Mouse (Mus musculus) lung, postnatal 0 days (tissue): Measurements from ENCODE around the gene Sh3gl2. TPM values are rescaled to one million over a fixed set of nuclear protein-coding genes. Genes with fewer than 3 reads are reported as not detected.

Experiments used
- ATAC-seq: fragments of 200-750 bp; cut with Nextera tagmentation; 2 replicates; pipeline ENCODE4 v1.8.0; 2017; ENCODE audit warnings: moderate library complexity
- DNase-seq: peaks from one replicate; pipeline ENCODE4 v3.0.0-alpha.2; 2016; ENCODE audit warnings: low spot score
- H3K27ac ChIP-seq: fragments of 300-500 bp; sonication (generic); 2 replicates; pipeline ENCODE4 v1.5.1; 2014; ENCODE audit warnings: antibody characterized with exemption, mild to moderate bottlenecking, low read length, mixed read lengths
- H3K27me3 ChIP-seq: fragments of 300-500 bp; sonication (generic); replicated peaks from 2 replicates; pipeline ENCODE4 v1.6.1; 2014; ENCODE audit warnings: low read length, mixed read lengths; ENCODE audit not compliant: insufficient read depth
- H3K36me3 ChIP-seq: fragments of 300-500 bp; sonication (generic); 2 replicates; pipeline ENCODE4 v1.6.1; 2014; ENCODE audit warnings: low read length, mixed read lengths; ENCODE audit not compliant: insufficient read depth
- H3K4me1 ChIP-seq: fragments of 300-500 bp; sonication (generic); 2 replicates; pipeline ENCODE4 v1.6.1; 2014; ENCODE audit warnings: antibody characterized with exemption, low read depth, low read length, mixed read lengths; ENCODE audit not compliant: insufficient read depth
- H3K4me2 ChIP-seq: fragments of 300-500 bp; sonication (generic); replicated peaks from 2 replicates; pipeline ENCODE4 v1.6.1; 2014; ENCODE audit warnings: low read depth, mild to moderate bottlenecking, low read length, moderate library complexity, mixed read lengths
- H3K4me3 ChIP-seq: fragments of 300-500 bp; sonication (generic); 2 replicates; pipeline ENCODE4 v1.5.1; 2014; ENCODE audit warnings: low read depth, low read length
- H3K9ac ChIP-seq: fragments of 300-500 bp; sonication (generic); replicated peaks from 2 replicates; pipeline ENCODE4 v1.6.1; 2014; ENCODE audit warnings: low read depth, mild to moderate bottlenecking
- H3K9me3 ChIP-seq: fragments of 300-500 bp; sonication (generic); 2 replicates; pipeline ENCODE4 v1.6.1; 2016; ENCODE audit warnings: low read length, mixed read lengths
- CTCF ChIP-seq: IDR thresholded peaks from 2 replicates; pipeline ENCODE4 v1.5.1; 2016; ENCODE audit warnings: antibody characterized with exemption, mild to moderate bottlenecking
- EP300 ChIP-seq: IDR thresholded peaks from 2 replicates; pipeline ENCODE4 v1.6.1; 2016; ENCODE audit warnings: antibody characterized with exemption, mild to moderate bottlenecking, control low read depth
- WGBS: fragments of 180-500 bp; shearing (Covaris S2); extraction: QIAGEN DNeasy Blood & Tissue Kit; methylation state at CpG from one replicate; pipeline ENCODE4 v1.1.7; 2014; 5-methylcytosine and 5-hydroxymethylcytosine counted together
- polyA plus RNA-seq: library from polyadenylated mRNA; unstranded; fragments of >200 nt; fragmentation: Nextera tagmentation; extraction: Ambion mirVana; gene quantifications from 2 replicates; pipeline ENCODE4 v1.2.1, GENCODE M21; 2015

Sh3gl2 gene
- polyA plus RNA-seq, 1 experiment from 2014 or later: 1.2 TPM

- no peaks in the 10 kb centered on the region for H3K4me1 ChIP-seq
- H3K9ac ChIP-seq: no peak overlapping the region
- no peaks in the 10 kb centered on the region for H3K9me3 ChIP-seq
- H3K27me3 ChIP-seq: no peaks in the 10 kb centered on the region
- no peak for ATAC-seq
- 27% methylated on average over 2 of the region's 2 CpGs for WGBS
- no peak overlapping the region for H3K4me2 ChIP-seq
- DNase-seq: no peak
- H3K27ac ChIP-seq: no peak overlapping the region
- H3K4me3 ChIP-seq: no peak overlapping the region
- TF ChIP-seq EP300 (no peak), CTCF (no peak)
- no peaks in the 10 kb centered on the region for H3K36me3 ChIP-seq
Measured at GRCm38 (mm10) chr4:85250271-85250670, 45.3 kb downstream of the Sh3gl2 start.

GRCm38 (mm10) chr4:85250786-85251185, 45.9 kb downstream of the Sh3gl2 start:
- no peak for TF ChIP-seq EP300
- TF ChIP-seq CTCF: no peak
- Histone ChIP-seq H3K4me2 (no peak overlapping the region), H3K4me3 (no peak overlapping the region), H3K27ac (no peak overlapping the region), H3K9me3 (no peaks in the 10 kb centered on the region), H3K4me1 (no peaks in the 10 kb centered on the region), H3K9ac (no peak overlapping the region), H3K27me3 (no peaks in the 10 kb centered on the region), H3K36me3 (no peaks in the 10 kb centered on the region)
- WGBS: 47% methylated on average over 2 of the region's 2 CpGs
- ATAC-seq (no peak), DNase-seq (no peak)

GRCm38 (mm10) chr4:85255771-85256389, 51.0 kb downstream of the Sh3gl2 start:
- Histone ChIP-seq H3K36me3 (no peaks in the 10 kb centered on the region), H3K27ac (no peak overlapping the region), H3K4me1 (no peaks in the 10 kb centered on the region), H3K9me3 (no peaks in the 10 kb centered on the region), H3K27me3 (no peaks in the 10 kb centered on the region), H3K4me3 (no peak overlapping the region), H3K9ac (no peak overlapping the region), H3K4me2 (no peak overlapping the region)
- TF ChIP-seq CTCF (no peak), EP300 (no peak)
- ATAC-seq (no peak), DNase-seq (no peak)
- WGBS: 75% methylated on average over 7 of the region's 8 CpGs

GRCm38 (mm10) chr4:85256461-85257202, 51.7 kb downstream of the Sh3gl2 start:
- no peak overlapping the region for H3K27ac ChIP-seq
- 69% methylated on average over 5 of the region's 5 CpGs for WGBS
- DNase-seq: peak; percentile 5
- TF ChIP-seq CTCF (no peak), EP300 (no peak)
- no peaks in the 10 kb centered on the region for H3K27me3 ChIP-seq
- H3K4me1 ChIP-seq: no peaks in the 10 kb centered on the region
- H3K4me3 ChIP-seq: no peak overlapping the region
- H3K4me2 ChIP-seq: no peak overlapping the region
- no peaks in the 10 kb centered on the region for H3K9me3 ChIP-seq
- no peaks in the 10 kb centered on the region for H3K36me3 ChIP-seq
- ATAC-seq: no peak
- H3K9ac ChIP-seq: no peak overlapping the region

- Histone ChIP-seq H3K4me1 (no peaks in the 10 kb centered on the region), H3K4me3 (no peak overlapping the region), H3K9me3 (no peaks in the 10 kb centered on the region), H3K27ac (no peak overlapping the region), H3K27me3 (no peaks in the 10 kb centered on the region), H3K9ac (no peak overlapping the region), H3K36me3 (no peaks in the 10 kb centered on the region), H3K4me2 (no peak overlapping the region)
- 86% methylated on average over 4 of the region's 4 CpGs for WGBS
- ATAC-seq: no peak
- TF ChIP-seq CTCF: no peak
- no peak for TF ChIP-seq EP300
- no peak for DNase-seq
Measured at GRCm38 (mm10) chr4:85257771-85258341, 52.9 kb downstream of the Sh3gl2 start.
